Comparison of ENCODE assay signal across 17 mouse cellular contexts in genomic region chr14:28741418-28741817, GRCm38 (mm10).
"Had no signal": no experiment of that assay in that cellular context is flagged by ENCODE, and none has a peak within 500 bp of the region (broad histone marks: within the 10 kb centered on the region; RNA-seq: fewer than 3 reads in every experiment).

No protein-coding gene starts in this region.

- ATAC-seq: liver, postnatal 0 days; midbrain, embryonic 13.5 days; midbrain, embryonic 15.5 days had no signal

- H3K27ac ChIP-seq: liver, embryonic 13.5 days; liver, embryonic 15.5 days; macrophage; midbrain, embryonic 13.5 days; midbrain, embryonic 15.5 days; neural tube, embryonic 12.5 days; stomach, embryonic 15.5 days; stomach, postnatal 0 days had no signal

- H3K4me1 ChIP-seq: liver, embryonic 13.5 days; liver, embryonic 15.5 days; megakaryocyte, embryonic 14.5 days; midbrain, embryonic 13.5 days; midbrain, embryonic 15.5 days; neural tube, embryonic 12.5 days; stomach, embryonic 15.5 days had no signal

- H3K36me3 ChIP-seq: liver, embryonic 13.5 days; liver, embryonic 15.5 days; midbrain, embryonic 13.5 days; midbrain, embryonic 15.5 days; neural tube, embryonic 12.5 days; stomach, embryonic 15.5 days had no signal

- H3K4me3 ChIP-seq: liver, embryonic 13.5 days; liver, embryonic 15.5 days; megakaryocyte, embryonic 14.5 days; midbrain, embryonic 13.5 days; midbrain, embryonic 15.5 days; neural tube, embryonic 12.5 days; stomach, embryonic 15.5 days had no signal

- H3K4me2 ChIP-seq: liver, embryonic 11.5 days; liver, embryonic 13.5 days; liver, embryonic 15.5 days; midbrain, embryonic 11.5 days; midbrain, embryonic 13.5 days; midbrain, embryonic 15.5 days; neural tube, embryonic 12.5 days; stomach, embryonic 15.5 days had no signal

- H3K9me3 ChIP-seq: liver, embryonic 13.5 days; liver, embryonic 15.5 days; midbrain, embryonic 13.5 days; midbrain, embryonic 15.5 days; neural tube, embryonic 12.5 days; stomach, embryonic 15.5 days had no signal

- H3K27me3 ChIP-seq: liver, embryonic 13.5 days; liver, embryonic 15.5 days; megakaryocyte, embryonic 14.5 days; midbrain, embryonic 13.5 days; midbrain, embryonic 15.5 days; neural tube, embryonic 12.5 days; stomach, embryonic 15.5 days had no signal

- H3K9ac ChIP-seq: liver, embryonic 13.5 days; liver, embryonic 15.5 days; liver, postnatal 0 days; midbrain, embryonic 13.5 days; midbrain, embryonic 15.5 days; neural tube, embryonic 12.5 days; stomach, embryonic 15.5 days had no signal

- DNase-seq: liver; liver, embryonic 13.5 days; liver, postnatal 0 days; right cerebral cortex, postnatal 14 days; thymus, adult 2 months; thymus, postnatal 25 days; thymus, postnatal 4 days had no signal
